Mouse (Mus musculus) urinary bladder, postnatal 4 days (tissue): ENCODE measurements at regions not wholly inside any gene's neighbourhood (a gene's known extent, or its start where the extent isn't known, plus 50 kb on each side); places are given as distances from the start of the nearest gene placed in this dataset.

Experiments used
- DNase-seq, 2 experiments: peaks; one replicate each; pipeline ENCODE4 v3.0.0; 2021 to 2022; ENCODE audit warnings: low spot score in 2 of 2

DNA sequence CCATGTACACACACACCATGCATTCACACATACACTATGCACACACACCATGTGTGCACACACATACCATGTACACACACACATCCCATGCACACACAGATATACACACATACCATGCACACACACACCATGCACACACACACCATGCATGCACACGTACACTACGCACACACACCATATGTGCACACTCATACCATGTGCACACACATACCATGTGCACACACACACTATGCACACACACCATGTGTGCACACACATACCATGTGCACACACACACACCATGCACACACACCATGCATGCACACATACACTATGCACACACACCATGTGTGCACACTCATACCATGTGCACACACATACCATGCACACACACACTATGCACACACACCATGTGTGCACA lies 87.1 kb upstream of the Tmem150c start:
- no peak for DNase-seq

DNA sequence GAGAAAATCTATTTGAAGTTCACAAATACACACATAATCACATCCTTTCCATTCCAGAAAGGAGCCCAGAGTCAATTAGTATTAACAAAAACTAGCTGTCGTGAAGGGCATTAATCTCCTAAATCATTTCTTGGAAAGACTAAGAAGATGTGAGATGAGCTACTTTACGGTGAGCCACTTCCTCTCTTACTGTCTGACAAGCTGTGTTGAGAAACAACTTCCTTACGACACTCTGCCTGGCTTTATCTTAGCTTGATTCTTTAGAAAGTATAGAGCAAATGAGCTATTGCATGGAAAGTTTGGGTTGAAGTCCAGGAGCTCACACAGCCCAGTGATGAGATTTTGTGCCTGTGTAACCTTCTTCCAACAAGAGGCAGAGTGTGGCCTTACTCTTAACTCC lies 85.2 kb upstream of the Tmem150c start:
- no peak for DNase-seq

DNA sequence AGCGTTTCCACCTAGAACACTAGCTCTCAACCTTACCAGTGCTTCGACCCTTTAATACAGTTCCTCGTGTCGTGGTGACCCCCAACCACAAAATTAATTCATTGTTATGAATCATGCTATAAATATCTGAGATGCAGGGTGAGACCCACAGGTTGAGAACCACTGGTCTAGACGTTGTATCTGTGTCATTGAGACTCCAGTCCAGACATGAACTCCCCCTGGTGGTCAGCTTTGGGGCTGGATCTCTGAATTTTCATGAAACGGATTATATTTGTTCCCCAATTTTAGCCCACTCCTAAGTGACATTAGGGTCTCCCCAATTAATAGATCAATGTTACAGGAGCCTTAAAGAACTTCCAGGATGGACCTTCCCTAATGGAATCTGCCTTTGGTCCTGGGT lies 81.3 kb upstream of the Tmem150c start:
- no peak for DNase-seq

DNA sequence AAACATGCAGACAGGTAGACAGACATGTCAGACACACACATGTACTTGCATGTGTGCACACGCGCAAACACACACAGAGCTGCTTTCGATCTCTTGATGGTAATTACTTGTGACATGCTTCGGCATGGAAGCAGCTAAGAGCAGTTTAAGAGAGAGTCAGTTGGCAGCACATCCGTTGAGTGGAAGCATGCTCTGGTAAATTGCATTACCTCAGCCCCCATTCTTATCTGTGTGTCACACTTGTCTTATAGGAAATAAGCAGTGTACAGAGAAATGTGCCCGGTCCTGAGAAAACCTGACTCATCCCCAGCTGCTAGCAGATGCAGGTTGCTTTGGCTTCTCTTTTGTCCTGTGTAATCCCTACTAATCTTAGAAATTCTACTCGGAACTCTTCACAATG lies 80.0 kb upstream of the Tmem150c start:
- DNase-seq, result no peak

DNA sequence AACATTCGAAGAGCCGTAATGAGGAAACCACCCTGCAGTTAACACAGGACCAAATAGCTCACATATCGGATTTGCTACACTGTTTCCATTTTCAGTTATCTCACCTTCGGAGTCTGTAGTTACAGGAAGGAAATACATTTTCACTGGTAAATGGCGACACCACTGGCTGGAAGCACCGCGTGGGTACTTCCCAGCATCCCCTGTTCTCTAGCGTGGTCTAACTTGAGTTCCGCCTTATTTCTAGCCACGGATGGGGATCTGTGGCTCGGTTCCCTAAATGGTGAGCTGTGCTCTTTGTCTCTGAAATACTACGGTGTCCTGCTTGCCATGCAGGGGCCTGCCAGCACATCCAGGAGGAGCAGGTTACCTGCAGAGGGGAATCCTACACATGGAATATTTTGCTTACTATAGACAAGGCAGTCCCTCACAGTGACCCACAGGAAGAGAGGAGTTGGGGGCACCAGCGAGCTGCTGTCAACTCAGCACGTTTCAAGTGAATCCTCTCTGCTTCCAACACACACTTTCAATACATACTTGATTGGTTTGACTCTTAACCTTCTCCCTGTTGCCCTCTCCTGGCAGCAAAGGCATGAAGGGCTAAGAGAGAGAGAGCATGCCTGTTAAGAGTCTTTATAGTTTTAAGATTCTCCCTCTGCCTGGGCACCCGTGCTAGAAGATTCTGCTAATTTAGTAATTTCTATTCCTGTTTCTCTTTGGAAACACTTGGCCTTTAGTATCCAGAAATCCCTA lies 78.9 kb upstream of the Tmem150c start:
- no peak for DNase-seq

DNA sequence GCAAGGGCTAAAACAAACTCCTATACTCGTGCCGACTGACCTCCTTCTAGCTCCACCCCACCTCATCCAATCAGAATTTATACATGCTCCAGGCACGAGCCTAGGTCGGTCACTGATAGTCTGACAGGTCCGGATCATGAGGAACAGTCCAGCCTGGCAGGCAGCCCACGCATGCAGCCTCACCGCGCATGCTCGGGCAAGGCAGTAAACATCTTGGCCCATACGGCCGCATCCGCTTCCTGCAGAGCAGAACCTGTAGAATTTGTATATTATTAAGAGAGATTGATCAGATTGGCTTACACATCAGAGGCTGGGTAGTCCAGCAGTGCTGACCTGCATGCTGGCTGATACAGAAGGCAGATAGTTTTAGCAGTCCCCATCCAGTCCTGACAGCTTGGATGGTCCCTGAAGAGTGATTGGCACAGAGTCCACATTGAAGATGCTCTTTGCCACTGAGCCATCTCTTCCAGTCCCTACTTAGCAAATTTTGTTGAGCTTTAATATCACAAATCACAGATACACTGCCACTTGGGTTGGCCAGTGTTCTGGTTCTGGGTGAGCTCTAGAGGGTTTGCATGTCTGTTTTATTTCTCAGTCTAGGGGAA lies 78.2 kb upstream of the Tmem150c start:
- no peak for DNase-seq

DNA sequence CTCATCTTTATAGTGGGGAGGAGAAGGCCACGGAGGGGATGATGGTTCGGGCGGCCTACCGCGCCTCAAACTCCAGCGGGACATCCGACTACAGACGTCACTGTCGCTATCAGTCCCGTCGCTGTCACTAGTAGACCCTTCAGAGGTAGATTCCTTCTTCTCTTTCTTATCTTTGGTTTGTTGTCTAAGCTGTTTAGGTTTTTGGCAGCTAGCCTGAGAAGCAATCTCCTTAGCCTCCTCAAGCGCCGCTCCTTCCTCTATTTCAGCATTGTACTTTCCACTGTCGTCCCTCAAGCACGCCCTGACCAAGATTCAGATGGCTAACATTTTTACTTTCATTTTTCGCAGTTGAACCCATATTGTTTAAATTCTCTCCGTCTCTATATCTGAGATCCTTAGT lies 76.7 kb upstream of the Tmem150c start:
- DNase-seq, result no peak

DNA sequence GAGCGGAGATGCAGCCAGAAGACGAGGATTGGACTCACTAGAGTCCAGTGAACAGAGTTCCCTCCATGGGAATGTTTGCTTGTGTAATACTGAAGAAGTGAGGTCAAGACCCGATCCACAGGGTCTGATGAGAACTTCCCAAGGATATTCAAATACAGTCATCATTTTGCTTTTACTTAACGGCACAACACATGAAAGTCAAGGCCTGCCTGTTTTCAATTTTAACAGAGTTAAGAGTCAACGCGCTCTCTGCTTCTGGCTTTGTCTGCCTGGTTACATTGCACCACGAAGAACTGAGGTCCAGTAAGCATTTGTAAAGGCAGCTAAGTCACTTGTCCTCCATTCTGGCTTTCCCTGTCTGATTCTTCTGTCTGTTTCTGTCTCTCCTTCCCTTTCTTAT lies 72.5 kb upstream of the Tmem150c start:
- no peak for DNase-seq

DNA sequence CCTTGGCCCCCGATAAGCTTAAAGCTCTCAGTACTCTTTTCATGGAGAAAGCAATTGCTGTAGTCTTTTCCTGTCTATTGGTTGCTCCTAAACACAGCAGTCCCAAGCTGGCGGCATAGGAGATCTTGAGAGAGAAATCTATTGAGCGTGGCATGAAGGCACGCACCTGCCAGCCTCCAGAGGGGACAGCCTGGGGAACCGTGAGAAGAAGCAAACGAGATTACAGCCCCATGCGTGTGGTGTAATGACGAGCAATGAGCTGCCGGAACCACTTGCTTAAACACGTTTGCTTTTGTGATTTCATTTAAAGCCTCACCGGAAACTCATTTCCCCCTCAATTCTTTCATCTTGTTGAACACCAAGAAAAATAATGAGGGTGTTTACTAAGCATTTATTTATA lies 72.0 kb upstream of the Tmem150c start:
- no peak for DNase-seq

DNA sequence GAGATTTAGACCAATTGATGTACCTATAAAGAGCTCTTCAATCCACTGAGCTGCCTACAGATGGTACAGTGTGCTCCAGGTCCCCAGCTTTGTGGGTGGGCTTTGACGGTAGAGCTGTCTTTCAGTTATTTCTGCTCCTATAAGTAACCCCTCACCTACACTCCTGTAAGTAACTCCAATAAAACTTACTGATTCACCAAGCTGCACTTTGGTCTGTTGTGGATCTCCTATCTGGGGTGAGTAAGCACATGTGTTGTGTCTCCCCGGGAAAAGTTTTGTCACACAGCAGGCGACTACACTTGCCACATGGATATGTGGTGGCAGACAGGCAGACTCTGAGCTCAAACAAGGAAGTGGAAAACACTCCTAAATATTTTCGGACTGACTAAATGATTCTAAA lies 70.4 kb upstream of the Tmem150c start:
- DNase-seq, result no peak

DNA sequence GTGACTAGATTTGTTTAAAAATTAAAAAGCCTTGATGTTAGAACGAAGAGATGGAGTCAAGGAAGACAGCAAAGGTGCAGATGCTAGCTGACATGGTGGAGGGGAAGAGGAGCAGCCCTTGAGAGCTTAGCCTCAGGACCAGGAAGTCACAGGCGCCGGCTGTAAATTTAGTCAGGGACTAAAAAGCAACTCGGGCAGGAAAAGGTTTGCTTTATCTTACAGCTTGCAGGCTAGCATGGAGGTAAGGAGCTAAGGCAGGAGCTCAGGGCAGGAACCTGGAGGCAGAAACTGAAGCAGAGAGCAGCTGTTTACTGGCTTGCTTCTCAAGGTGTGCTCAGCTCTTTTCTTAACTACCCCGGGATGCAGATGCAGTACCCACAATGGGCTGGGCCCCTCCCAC lies 68.3 kb upstream of the Tmem150c start:
- no peak for DNase-seq

DNA sequence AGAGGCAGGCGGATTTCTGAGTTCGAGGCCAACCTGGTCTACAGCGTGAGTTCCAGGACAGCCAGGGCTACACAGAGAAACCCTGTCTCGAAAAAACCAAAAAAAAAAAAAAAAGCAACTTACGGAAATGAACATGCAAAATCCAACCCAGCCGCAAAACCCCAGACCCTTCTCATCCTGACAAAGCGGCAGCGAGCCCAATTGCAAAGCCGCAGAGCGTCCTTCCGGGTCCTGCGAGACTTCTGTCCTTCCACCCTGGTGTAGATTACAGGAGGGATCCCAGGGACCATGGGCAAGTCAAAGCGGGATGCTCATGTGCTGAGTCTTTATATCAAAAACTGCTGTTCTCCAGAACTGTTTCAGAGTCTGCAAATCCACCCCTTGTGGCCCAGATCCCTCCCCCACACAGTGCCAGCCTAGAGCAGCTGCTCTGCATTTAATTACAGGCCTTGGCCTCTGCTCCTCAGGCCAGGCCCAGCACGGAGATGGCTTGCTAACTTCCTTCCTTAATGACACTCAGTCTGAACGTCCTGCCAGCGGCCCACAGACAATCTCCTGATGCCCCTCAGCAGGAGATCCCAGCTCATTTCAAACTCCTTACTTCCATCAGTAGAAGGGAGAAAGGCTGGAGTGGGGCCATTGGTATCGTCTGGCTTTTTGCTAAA lies 67.1 kb upstream of the Tmem150c start:
- no peak for DNase-seq

DNA sequence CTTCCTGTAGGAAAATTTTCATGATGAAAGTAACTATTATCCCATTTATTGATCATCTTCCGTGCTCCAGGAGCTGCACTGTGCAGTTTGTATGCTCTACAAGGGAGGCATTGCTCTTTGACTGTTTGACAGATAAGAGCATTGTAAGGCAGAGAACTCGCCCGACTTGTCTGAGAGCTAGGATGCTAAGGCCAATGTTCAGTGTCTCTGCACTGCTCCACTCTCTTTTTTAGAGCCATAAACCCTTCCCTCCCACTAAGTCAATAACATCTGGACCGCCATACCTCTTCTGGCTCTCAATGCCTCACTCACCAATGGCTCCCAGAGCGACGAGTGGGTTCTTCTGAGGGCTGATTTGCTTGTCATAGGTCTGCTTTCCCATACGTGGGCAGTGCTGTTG lies 65.9 kb upstream of the Tmem150c start:
- DNase-seq, result no peak

DNA sequence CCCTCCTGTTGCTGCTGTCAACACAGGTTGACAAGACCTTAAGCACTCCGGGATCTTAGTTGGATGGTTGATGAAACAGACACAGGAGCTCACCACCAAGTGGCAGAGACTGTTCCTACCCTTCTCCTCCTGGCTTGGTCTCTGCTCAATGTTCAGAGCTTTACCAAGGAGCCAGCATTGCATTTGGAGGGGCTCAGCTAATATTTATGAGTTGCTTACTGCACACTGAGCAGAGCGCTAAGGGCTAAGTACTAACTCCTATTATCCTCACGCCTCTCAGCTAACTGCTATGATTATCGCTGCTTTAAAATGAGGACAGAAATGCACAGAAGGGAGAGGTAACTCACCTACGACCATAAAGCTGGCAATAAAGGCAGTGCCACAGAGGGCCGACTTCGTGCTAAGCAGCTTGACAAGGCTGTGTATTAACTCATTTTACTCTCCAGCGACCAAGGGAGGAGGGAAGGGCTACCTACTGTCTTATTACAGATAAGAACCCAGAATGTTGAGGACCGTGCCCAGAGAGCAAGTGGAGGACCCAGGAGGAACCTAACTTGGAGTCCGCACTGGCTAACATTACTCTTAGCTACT lies 65.3 kb upstream of the Tmem150c start:
- no peak for DNase-seq

DNA sequence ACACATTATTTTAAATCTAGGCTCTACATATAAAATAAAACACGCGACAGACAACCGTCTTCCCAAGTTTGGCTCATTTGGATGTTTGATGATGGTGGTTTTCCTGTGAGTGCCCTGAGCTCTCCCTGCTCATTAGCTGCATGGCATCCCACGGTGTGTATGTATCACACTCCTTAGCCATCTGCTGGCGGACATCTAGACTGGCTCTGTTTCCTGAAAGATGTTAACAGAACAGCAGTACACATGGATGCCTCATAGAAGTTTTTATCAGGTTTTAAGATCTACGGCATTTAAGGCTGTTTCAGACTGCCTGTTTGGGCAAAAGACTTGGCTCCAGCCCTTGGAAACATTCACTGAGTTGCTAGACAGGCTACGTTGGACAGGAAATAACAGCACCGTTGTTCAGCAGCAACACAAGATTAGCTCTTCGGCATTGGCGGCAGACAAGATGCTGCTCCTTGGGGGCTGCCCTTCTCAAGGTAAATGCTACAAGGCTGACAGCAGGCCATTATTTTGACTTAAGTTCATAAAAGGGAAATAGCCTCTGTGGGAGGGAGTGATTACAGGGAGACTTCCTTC lies 61.5 kb upstream of the Tmem150c start:
- no peak for DNase-seq

DNA sequence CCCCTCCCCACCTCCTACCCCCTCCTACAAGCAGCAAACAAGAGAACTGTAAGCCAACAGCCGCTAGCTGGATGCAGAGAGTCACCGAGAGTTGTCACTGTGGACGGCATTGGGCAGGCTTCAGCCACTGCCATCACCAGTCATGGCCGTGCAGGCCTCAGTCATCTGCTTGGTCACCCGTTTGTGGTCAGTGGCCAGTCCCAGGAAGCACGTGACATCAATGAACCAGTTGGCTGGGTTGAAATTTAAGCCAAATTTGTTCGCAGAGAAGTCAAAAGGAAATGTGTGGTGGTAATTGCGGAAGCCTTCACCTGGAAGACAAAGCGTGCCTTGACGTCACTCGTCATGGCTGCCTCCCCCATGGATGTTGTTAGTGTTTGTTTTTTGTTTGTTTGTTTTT lies 60.7 kb upstream of the Tmem150c start:
- no peak for DNase-seq

DNA sequence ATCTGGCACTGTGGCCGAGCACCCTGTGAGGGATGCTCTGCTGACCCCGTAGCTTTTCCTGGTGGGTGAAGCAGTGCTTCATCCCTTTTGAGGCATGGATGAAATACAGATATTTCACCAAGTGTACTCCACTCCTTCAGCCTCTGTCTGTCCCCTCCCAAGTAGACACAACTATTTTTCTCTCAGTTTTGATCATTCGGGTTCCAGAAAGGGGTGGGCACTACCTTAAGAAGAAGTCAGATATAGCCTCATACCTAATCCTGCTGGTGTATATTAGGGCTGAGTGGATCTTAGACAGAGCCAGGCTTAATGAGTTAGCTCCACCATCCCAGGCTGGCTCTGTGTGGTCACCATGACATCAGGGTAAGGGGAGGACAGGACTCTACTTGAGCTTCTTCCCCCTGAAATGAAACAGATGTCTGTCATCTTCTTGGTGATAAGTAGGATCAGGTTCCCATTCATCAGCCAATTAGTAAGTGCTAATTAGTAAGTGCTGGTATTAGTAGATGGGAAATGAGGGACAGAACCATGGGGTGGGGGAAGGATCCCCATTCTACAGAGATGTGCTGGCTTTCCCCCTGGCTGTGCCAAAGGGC lies 58.7 kb upstream of the Tmem150c start:
- no peak for DNase-seq

DNA sequence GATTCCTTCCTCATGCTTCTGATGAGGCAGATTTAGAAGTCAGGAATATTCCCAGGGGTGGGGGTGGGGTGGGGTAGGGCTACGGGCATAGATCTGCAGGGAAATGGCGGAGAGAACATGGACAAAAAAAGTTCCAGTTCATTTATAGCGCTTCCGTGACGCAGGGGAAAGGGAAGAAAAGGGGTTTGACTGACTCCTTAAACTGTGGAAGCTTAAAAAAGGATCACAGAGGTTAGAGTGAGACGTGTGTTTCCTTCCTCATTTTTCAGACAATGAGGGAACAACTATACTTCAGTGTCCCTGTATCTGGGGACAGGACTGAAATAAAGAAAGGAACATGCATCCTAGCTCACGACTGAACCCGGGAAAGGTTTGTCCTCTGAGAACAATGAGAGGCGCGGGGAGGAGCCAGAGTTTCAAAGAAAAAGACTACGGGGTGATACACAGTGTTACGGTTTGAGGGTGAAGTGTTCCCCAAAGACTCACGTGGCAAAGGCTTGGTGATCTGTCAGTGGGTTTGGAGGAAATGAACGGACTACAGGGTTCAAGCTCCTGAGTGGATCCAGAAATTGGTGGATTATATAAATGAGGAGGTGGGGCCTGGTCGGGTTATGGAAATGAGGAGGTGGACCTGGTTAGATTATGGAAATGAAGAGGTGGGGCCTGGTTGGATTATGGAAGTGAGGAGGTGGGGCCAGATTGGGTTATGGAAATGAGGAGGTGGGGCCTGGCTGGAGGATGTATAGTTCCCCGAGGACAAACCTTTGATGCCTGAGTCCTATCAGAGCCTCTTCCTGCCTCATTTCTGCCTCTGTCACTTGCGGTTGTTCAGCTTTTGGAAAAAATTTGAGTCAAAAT lies 57.8 kb upstream of the Tmem150c start:
- no peak for DNase-seq

DNA sequence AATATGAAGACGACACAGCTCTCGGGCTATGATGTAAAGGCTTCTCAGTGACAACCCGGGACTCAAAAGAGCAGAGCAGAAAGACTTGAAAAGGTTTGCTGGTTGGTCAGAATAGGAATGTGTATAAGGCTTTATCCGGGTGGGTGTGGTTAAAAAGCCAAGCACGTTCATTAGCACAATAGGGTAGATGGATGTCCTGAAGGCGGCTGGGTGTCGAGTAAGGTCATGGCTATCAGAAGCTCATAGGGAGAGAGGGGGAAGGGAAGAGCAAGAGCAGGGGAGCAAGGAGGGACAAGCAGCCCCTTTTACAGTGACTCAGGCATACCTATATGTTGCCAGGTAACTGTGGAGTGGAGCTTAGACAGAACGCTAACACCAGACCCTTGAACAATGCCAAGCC lies 54.3 kb upstream of the Tmem150c start:
- DNase-seq, result no peak

DNA sequence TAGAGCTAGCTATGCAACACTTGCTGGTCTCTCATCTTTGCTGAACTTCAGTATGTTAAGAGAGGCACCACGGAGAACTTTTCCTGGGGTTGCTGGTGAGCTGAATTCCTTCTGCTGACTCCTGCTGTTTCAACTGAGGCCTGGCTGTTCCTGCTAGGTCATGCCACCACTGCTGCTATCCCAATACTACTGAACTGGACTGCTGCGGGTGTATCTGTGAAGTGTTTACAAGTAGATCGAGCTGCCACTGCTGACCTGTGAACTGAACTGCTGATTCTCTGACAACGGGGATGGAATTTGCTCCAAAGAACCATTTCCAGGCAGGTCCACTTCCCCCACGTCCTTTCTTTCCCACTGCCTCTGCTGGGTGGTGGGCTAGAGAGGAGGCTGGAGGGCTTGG lies 51.1 kb upstream of the Tmem150c start:
- no peak for DNase-seq
